Mouse (Mus musculus) CD4-positive helper T cell, adult 2 months (primary cell): ENCODE data around the gene Aqp9.
"Not testable (repeated sequence)": the region's sequence is repeated elsewhere in the genome, so short reads cannot be mapped to it uniquely, and the experiment has no call there.

Experiments used
- DNase-seq: peaks from one replicate; pipeline ENCODE4 v3.0.0-alpha.2; 2012; ENCODE audit warnings: low read depth, missing footprints, low spot score

Aqp9 gene

GRCm38 (mm10) chr9:71138936-71139335 lies 29.5 kb downstream of the Aqp9 start:
- no peak for DNase-seq

GRCm38 (mm10) chr9:71137267-71137945 lies 31.1 kb downstream of the Aqp9 start:
- DNase-seq: no peak

GRCm38 (mm10) chr9:71135073-71135472 lies 33.4 kb downstream of the Aqp9 start:
- no peak for DNase-seq

GRCm38 (mm10) chr9:71133190-71133589 lies 35.3 kb downstream of the Aqp9 start:
- no peak for DNase-seq

- no peak for DNase-seq
Observed at GRCm38 (mm10) chr9:71131822-71132221, 36.7 kb downstream of the Aqp9 start.

- DNase-seq: peak; percentile 58
Observed at GRCm38 (mm10) chr9:71128911-71129310, 39.6 kb downstream of the Aqp9 start.

- DNase-seq: no peak
Observed at GRCm38 (mm10) chr9:71126205-71126604, 42.3 kb downstream of the Aqp9 start.

GRCm38 (mm10) chr9:71123095-71123494 lies 45.4 kb downstream of the Aqp9 start:
- DNase-seq: not testable (repeated sequence)

- no peak for DNase-seq
Observed at GRCm38 (mm10) chr9:71120924-71121323, 47.6 kb downstream of the Aqp9 start.

GRCm38 (mm10) chr9:71113166-71113565 lies 55.3 kb downstream of the Aqp9 start:
- no peak for DNase-seq

- DNase-seq: no peak
Observed at GRCm38 (mm10) chr9:71103521-71103920, 65.0 kb downstream of the Aqp9 start.

- no peak for DNase-seq
Observed at GRCm38 (mm10) chr9:71094066-71094465, 74.4 kb downstream of the Aqp9 start.

- DNase-seq: peak; percentile 50
Observed at GRCm38 (mm10) chr9:71092038-71092437, 76.4 kb downstream of the Aqp9 start.

GRCm38 (mm10) chr9:71079201-71079600 lies 89.3 kb downstream of the Aqp9 start:
- DNase-seq: no peak

- DNase-seq: no peak
Observed at GRCm38 (mm10) chr9:71077251-71077825, 91.1 kb downstream of the Aqp9 start.

- DNase-seq: no peak
Observed at GRCm38 (mm10) chr9:71076201-71076648, 92.3 kb downstream of the Aqp9 start.

- peak; percentile 26 for DNase-seq
Observed at GRCm38 (mm10) chr9:71073831-71074230, 94.7 kb downstream of the Aqp9 start.

- DNase-seq: no peak
Observed at GRCm38 (mm10) chr9:71073076-71073475, 95.4 kb downstream of the Aqp9 start.

GRCm38 (mm10) chr9:71072502-71072901 lies 96.0 kb downstream of the Aqp9 start:
- DNase-seq: no peak

- DNase-seq: no peak
Observed at GRCm38 (mm10) chr9:71071581-71072330, 96.7 kb downstream of the Aqp9 start.

- DNase-seq: no peak
Observed at GRCm38 (mm10) chr9:71070628-71071027, 97.9 kb downstream of the Aqp9 start.

- DNase-seq: no peak
Observed at GRCm38 (mm10) chr9:71068866-71069390, 99.6 kb downstream of the Aqp9 start.
